Mouse (Mus musculus) gastrocnemius, postnatal 25 days (tissue): ENCODE results near the gene Itpr2. TPM values are rescaled to one million over a fixed set of nuclear protein-coding genes. Genes with fewer than 3 reads are reported as not detected.

Source experiments
- DNase-seq: peaks from one replicate; pipeline ENCODE4 v3.0.0; 2022
- total RNA-seq, 2 experiments: library from RNA; stranded (reverse); gene quantifications; 1 replicate in 1 of 2; 2 replicates in 1 of 2; pipeline ENCODE4 v1.2.3; 2021

Itpr2 gene
- total RNA-seq, 2 experiments from 2014 or later: 8.5 to 9.4 TPM

GRCm38 (mm10) chr6:146504459-146504858, 2.4 kb upstream of the Itpr2 start:
- DNase-seq: no peak

GRCm38 (mm10) chr6:146502856-146503255, 833 bp upstream of the Itpr2 start:
- no peak for DNase-seq

DNA sequence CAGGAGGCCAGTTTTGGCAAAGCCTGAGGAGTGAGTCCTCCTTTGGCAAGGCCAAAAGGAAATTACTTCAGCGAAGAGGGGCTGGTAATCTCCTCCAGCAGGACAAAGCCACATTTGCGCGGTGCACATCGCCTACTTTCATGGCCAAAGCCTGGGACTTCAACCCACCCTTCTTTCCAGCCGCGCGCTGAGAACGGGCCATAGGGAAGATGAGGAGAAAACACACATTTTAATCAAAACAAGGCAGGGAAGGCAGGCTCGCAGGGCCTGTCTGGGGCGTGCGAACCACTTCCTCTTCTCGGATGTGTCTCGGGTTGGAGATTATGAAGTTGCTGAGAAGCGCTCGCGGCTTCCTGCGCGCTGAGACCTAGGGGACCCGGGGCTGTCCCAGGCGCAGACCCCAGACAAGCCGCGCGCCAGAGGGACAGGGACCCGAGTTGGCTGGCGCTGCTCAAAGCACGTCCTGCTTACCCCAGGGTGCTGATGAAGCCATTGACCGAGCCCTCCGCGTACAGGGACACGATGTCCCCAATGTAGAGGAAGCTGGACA, 632 bp downstream of the Itpr2 start:
- peak; percentile 57 for DNase-seq

GRCm38 (mm10) chr6:146500771-146501170, 1.3 kb downstream of the Itpr2 start:
- DNase-seq: no peak

GRCm38 (mm10) chr6:146500206-146500605, 1.8 kb downstream of the Itpr2 start:
- no peak for DNase-seq

DNA sequence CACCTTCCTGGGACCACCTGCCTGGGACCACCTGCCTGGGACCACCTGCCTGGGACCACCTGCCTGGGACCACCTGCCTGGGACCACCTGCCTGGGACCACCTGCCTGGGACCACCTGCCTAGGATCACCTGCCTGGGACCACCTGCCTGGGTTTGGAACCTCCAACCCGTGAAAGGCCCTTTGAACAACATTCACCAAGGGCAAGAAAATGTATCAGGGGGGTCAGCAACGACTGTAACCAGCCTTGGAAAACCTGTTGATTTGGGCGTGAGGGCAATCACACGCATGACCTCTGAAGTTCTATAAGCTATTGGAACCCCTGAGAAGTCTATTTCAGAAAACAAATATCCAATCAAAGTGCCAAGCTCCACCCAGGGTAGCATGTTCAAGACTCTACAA, 2.5 kb downstream of the Itpr2 start:
- no peak for DNase-seq

- DNase-seq: no peak
Observed at GRCm38 (mm10) chr6:146498416-146498815, 3.6 kb downstream of the Itpr2 start.

DNA sequence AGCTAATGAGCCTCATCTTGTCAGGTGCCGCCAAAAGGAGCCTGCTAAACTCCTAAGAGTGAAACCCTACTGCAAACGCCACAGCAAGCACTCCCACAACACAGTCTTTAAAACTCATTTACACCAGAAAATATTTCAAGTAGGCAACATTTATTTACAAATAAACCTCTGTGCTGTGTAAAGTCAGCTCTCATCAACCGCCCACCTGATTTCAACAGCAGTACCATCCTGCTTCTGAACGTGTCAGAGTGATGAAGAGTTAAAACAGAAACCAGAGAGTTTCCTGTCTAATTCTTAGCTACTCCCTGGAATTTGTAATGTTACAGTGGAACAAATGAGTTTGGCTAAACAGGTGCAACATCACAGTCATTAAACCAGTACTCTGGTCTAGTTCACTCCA, 4.2 kb downstream of the Itpr2 start:
- no peak for DNase-seq

DNA sequence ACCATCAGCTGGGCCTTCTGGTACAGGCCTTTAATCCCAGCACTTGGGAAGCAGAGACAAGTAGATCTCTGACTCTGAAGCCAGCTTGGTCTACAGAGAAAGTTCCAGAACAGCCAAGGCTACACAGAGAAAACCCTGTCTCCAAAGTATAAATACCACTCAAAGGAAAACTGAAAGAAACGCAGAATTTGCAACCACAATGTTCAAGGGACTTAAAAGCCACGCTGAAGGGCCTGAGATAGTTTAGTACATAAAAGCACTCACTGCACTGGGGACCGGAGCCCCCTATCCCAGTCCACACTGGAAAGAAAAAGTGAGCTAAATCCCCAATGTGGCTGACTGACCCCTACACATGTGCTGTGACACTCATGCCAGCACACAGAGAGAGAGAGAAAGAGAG, 4.6 kb downstream of the Itpr2 start:
- no peak for DNase-seq

- DNase-seq: no peak
Observed at GRCm38 (mm10) chr6:146491680-146492079, 10.3 kb downstream of the Itpr2 start.

DNA sequence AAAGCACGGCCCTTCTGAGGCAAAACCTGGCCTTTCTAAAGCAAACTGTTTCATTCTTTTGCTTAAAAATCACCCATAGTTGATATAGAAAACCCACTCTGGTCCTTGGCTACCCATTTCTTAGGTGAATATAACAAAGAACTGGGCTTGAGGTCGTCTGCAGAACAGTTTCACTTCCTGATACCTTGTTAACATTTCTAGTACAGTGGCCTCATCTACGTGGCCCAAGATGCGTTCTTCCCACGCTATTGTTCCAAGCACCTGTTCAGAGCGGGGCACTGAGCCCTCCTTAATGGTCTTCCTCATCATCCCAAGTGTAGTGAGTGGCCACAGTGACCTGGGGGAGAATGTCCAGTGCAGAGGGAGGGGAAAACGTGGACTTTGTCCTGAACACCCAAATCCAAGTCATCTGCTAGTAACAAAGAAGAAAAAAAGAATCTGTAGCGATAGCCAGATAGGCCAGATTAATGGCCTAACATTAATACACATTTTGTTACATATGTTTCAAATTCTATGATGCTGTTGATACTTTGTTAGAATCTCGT, 11.5 kb downstream of the Itpr2 start:
- no peak for DNase-seq

GRCm38 (mm10) chr6:146489841-146490240, 12.2 kb downstream of the Itpr2 start:
- DNase-seq: no peak

GRCm38 (mm10) chr6:146488749-146489148, 13.3 kb downstream of the Itpr2 start:
- DNase-seq: no peak

DNA sequence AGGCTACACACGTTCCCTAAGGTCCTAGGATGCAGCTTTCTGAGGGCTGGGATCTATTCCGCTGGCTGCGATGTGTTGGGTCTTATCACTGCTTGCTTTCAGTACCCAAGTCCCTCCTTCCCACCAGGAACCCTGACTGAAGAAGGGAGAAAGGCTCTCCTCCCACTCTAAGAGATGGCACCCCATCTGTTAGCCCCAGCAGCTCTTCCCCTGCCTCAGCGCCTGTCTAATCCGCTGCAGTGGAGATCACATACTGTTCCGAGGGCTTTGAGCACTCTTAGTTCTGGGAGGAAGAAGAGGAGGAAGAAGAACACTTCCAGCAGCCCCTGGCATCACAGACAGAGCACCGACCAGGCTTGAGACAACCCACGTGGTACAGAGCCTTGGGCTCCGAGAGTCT, 14.9 kb downstream of the Itpr2 start:
- no peak for DNase-seq

DNA sequence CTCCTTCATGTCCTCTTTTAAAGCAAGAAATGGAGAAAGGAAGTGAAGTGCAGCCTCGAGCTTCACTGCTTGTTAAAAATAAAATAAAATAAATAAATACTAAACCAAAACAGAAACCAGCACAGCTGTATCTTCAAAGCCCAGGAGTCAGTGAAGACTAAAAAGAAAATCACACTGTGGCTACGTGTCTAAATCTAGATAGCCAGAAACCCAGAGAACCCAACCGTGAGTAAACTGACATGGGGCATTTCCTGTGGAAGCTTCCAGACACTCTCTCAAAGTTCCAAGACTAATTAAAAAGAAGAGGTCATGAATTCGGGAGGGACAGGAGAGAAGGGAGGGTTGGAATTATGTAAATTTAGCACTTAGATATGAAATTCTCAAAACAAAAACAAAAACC, 15.9 kb downstream of the Itpr2 start:
- DNase-seq: no peak

DNA sequence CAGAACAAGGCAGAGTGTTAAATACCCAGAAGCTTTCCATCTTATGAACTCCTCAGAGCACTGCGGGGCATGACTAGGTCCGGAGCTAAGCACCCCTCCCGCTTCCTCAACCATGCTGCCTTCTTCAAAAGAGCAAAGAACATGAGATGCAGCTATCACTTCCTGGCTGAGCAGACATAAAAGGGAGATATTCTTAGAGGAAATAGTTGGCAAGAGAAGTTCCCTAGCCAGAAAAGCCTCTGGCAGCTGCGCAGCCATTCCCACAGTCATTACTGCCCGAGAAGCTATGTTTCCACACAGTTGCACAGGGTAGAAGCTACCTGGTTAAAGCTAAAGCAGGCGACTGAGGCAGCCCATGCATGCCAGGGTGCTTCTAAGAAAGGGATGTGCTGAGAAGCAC, 20.6 kb downstream of the Itpr2 start:
- DNase-seq: peak; percentile 21

GRCm38 (mm10) chr6:146480925-146481324, 21.1 kb downstream of the Itpr2 start:
- no peak for DNase-seq

GRCm38 (mm10) chr6:146478888-146479683, 22.9 kb downstream of the Itpr2 start:
- DNase-seq: no peak

DNA sequence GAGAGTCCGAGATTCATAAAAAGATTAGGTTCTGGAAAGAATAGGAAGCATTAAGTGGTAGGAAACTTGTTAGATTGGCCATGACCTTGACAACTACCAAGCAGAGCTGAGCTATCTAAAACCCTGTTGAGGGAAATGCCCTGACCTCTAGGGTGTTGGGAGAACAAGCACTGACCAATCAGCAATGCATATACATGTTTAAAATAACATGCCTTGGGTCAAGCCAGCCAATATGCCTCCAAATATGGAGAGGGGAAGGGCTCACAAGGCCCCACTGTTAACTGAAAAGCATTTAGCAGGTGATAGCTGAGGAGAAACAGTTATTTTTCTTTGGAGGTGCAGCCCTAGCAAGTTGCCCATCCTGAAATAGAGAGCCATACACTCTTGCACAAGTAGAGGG, 25.2 kb downstream of the Itpr2 start:
- no peak for DNase-seq

GRCm38 (mm10) chr6:146474166-146474565, 27.9 kb downstream of the Itpr2 start:
- no peak for DNase-seq

- DNase-seq: peak; percentile 65
Observed at GRCm38 (mm10) chr6:146473216-146473955, 28.6 kb downstream of the Itpr2 start.

GRCm38 (mm10) chr6:146470378-146470777, 31.6 kb downstream of the Itpr2 start:
- no peak for DNase-seq

- DNase-seq: peak; percentile 18
Observed at GRCm38 (mm10) chr6:146469936-146470335, 32.1 kb downstream of the Itpr2 start.
